Mouse (Mus musculus) neutrophil, adult 83 days (primary cell): Measurements from ENCODE around the gene Itgb6. TPM values are rescaled to one million over a fixed set of nuclear protein-coding genes. Genes with fewer than 3 reads are reported as not detected.

ENCODE experiments used
- total RNA-seq, 2 experiments: library from RNA; stranded (reverse); gene quantifications; one replicate each; pipeline ENCODE4 v1.2.4; 2023

Itgb6 gene
- not detected for total RNA-seq

GRCm38 (mm10) chr2:60722514-60722913, at the start of gene Itgb6:
Gene Itgb6, minus strand, starts transcription at chr2:60722643.

GRCm38 (mm10) chr2:60552902-60553682, 169.4 kb downstream of the Itgb6 start, which contains the start of gene Pla2r1:
Gene Pla2r1, minus strand, starts transcription at chr2:60553308.

Other genes starting within 250 kb of the Itgb6 start
- gene Pla2r1, start 169.3 kb downstream of the Itgb6 start, total RNA-seq: under 1 TPM in 1 of 2 experiments, not detected in 1; 0.28 TPM
- gene Rbms1, start 240.5 kb upstream of the Itgb6 start, total RNA-seq: 100 to 1,000 TPM; 139 to 148 TPM